Mouse (Mus musculus): ENCODE measurements around the gene Krt77. TPM values are rescaled to one million over a fixed set of nuclear protein-coding genes. Genes with fewer than 3 reads are reported as not detected.
A peak's percentile ranks its signal among the peaks of the same experiment; 100 is the strongest.

Gene Krt77
- polyA plus RNA-seq, 1 experiment = not detected

DNA sequence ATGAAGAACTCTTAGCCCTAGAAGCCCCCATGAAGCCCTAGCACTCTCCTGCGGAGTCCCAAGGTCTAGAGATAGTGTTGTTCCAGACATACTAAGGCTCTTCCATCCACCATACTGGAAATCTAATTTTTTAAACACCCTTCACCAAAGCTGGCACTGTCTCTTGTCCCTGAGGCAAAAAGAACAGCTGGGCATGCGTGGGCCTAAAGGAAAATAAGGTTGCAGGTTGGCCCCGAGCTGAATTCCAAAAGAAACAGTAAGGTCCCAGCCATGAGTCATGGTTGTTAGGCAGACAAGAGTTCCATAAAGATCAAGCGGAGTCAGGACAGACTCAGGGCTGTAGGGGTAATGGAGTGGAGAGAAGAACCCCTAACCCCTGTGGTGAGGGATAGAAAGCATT lies 3.7 kb upstream of the Krt77 start:
- no peak for TF ChIP-seq CTCF (IDR thresholded peaks at IDR 0.05; ENCODE audit: insufficient read depth, low read length)
- H3K4me3 ChIP-seq (replicated peaks; ENCODE audit: extremely low read depth, low read depth, low read length) = no peak overlapping the region
- no peak for DNase-seq
- H3K4me1 ChIP-seq (ENCODE audit: control insufficient read depth, insufficient read depth, low read length) = no peaks in the 10 kb centered on the region
- WGBS = 69% methylated on average over 4 of the region's 4 CpGs

- Histone ChIP-seq H3K4me3 (replicated peaks; ENCODE audit: extremely low read depth, low read depth, low read length) (no peak overlapping the region), H3K4me1 (ENCODE audit: control insufficient read depth, insufficient read depth, low read length) (no peaks in the 10 kb centered on the region)
- TF ChIP-seq POLR2A (IDR thresholded peaks at IDR 0.05; ENCODE audit: borderline replicate concordance, extremely low read depth, low read depth, low read length) = no peak
- no peak for TF ChIP-seq CTCF (IDR thresholded peaks at IDR 0.05; ENCODE audit: insufficient read depth, low read length)
- WGBS = 75% methylated on average over 7 of the region's 7 CpGs
- no peak for DNase-seq
These were observed 2.8 kb downstream of the Krt77 start for GRCm38 (mm10) chr15:101866754-101867153.

- WGBS = 61% methylated on average over 13 of the region's 13 CpGs
- no peaks in the 10 kb centered on the region for H3K4me1 ChIP-seq (ENCODE audit: control insufficient read depth, insufficient read depth, low read length)
- no peak for DNase-seq
- H3K4me3 ChIP-seq (replicated peaks; ENCODE audit: extremely low read depth, low read depth, low read length) = no peak overlapping the region
- no peak for TF ChIP-seq CTCF (IDR thresholded peaks at IDR 0.05; ENCODE audit: insufficient read depth, low read length)
- TF ChIP-seq POLR2A (IDR thresholded peaks at IDR 0.05; ENCODE audit: borderline replicate concordance, extremely low read depth, low read depth, low read length) = no peak
These were observed 8.9 kb downstream of the Krt77 start for GRCm38 (mm10) chr15:101860421-101861130.

DNA sequence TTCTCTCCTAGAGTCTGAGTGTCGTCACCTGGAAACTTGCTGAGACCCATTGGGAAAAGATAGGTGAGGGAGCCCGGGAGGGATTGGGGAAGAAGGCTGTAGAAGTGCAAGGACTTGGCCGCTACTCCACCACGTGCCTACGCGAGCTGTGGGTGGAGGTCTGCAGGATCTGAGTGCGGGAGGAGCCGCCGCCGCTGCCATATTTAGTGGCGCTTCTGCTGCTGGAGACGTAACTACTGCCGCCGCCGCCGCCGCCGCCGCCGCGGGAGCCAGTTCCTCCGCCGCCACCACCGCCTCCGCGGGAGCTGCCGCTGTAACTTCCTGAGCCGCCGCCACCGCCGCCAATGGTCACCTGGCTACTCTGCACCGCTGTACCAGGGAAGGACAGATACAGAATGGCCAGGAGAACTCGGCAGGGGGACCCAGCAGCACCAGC lies 9.8 kb downstream of the Krt77 start:
- under 1% methylated on average over 33 of the region's 33 CpGs for WGBS
- Histone ChIP-seq H3K4me1 (ENCODE audit: control insufficient read depth, insufficient read depth, low read length) (no peaks in the 10 kb centered on the region), H3K4me3 (replicated peaks; ENCODE audit: extremely low read depth, low read depth, low read length) (peak overlapping the region; percentile 22)
- no peak for TF ChIP-seq CTCF (IDR thresholded peaks at IDR 0.05; ENCODE audit: insufficient read depth, low read length)
- no peak for TF ChIP-seq POLR2A (IDR thresholded peaks at IDR 0.05; ENCODE audit: borderline replicate concordance, extremely low read depth, low read depth, low read length)
- peak; percentile 41 for DNase-seq

- TF ChIP-seq CTCF (IDR thresholded peaks at IDR 0.05; ENCODE audit: insufficient read depth, low read length) (no peak), POLR2A (IDR thresholded peaks at IDR 0.05; ENCODE audit: borderline replicate concordance, extremely low read depth, low read depth, low read length) (no peak)
- WGBS = 13% methylated on average over 11 of the region's 11 CpGs
- Histone ChIP-seq H3K4me3 (replicated peaks; ENCODE audit: extremely low read depth, low read depth, low read length) (no peak overlapping the region), H3K4me1 (ENCODE audit: control insufficient read depth, insufficient read depth, low read length) (no peaks in the 10 kb centered on the region)
- no peak for DNase-seq
These were observed 10.7 kb downstream of the Krt77 start for GRCm38 (mm10) chr15:101858673-101859425.

GRCm38 (mm10) chr15:101856696-101857095 lies 12.8 kb downstream of the Krt77 start:
- H3K4me3 ChIP-seq (replicated peaks; ENCODE audit: extremely low read depth, low read depth, low read length) = no peak overlapping the region
- 51% methylated on average over 5 of the region's 5 CpGs for WGBS
- no peaks in the 10 kb centered on the region for H3K4me1 ChIP-seq (ENCODE audit: control insufficient read depth, insufficient read depth, low read length)
- TF ChIP-seq CTCF (IDR thresholded peaks at IDR 0.05; ENCODE audit: insufficient read depth, low read length) = no peak
- no peak for TF ChIP-seq POLR2A (IDR thresholded peaks at IDR 0.05; ENCODE audit: borderline replicate concordance, extremely low read depth, low read depth, low read length)
- DNase-seq = no peak

DNA sequence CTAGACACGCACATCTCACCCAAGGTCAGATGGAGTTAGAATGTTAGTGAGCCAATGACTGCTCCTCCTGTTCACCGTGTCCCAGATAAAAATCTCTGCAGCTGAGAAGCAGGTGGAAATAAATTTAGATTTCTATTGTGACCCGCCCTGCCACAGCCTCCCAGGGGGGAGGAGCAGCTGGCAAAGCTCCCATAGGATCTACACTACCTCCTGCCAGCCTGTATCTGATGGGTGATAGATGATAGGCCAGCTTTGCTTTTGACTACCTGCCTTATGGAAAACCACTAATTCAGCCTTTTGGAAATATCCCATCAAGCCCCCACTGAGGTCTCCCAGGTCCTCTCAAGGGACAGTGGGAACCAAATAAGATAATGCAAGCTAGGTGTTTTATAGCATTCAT lies 13.8 kb downstream of the Krt77 start:
- DNase-seq = no peak
- 53% methylated on average over 3 of the region's 3 CpGs for WGBS
- TF ChIP-seq POLR2A (IDR thresholded peaks at IDR 0.05; ENCODE audit: borderline replicate concordance, extremely low read depth, low read depth, low read length) (no peak), CTCF (IDR thresholded peaks at IDR 0.05; ENCODE audit: insufficient read depth, low read length) (no peak)
- Histone ChIP-seq H3K4me1 (ENCODE audit: control insufficient read depth, insufficient read depth, low read length) (no peaks in the 10 kb centered on the region), H3K4me3 (replicated peaks; ENCODE audit: extremely low read depth, low read depth, low read length) (no peak overlapping the region)

DNA sequence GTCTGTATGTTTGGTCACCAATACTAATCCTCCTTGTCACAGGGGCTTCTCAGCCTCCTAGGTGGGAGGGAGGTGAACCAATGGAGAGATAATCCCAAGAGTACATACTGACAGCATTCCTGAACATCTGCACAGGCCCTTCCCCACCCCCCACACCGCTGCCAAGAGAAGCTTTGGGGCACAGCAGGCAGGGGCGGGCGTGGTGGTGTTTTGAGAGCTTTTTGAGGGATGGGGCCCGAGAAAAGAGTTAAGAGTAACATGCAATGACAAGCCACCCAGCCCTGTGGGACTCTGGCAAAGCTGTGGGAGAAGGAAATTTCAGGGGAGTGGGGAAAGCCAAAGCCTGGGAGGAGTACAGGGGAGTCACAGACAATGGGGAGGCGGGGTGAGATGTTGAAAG lies 15.2 kb downstream of the Krt77 start:
- 11% methylated on average over 5 of the region's 5 CpGs for WGBS
- no peaks in the 10 kb centered on the region for H3K4me1 ChIP-seq (ENCODE audit: control insufficient read depth, insufficient read depth, low read length)
- H3K4me3 ChIP-seq (replicated peaks; ENCODE audit: extremely low read depth, low read depth, low read length) = no peak overlapping the region
- TF ChIP-seq POLR2A (IDR thresholded peaks at IDR 0.05; ENCODE audit: borderline replicate concordance, extremely low read depth, low read depth, low read length) (no peak), CTCF (IDR thresholded peaks at IDR 0.05; ENCODE audit: insufficient read depth, low read length) (no peak)
- no peak for DNase-seq

DNA sequence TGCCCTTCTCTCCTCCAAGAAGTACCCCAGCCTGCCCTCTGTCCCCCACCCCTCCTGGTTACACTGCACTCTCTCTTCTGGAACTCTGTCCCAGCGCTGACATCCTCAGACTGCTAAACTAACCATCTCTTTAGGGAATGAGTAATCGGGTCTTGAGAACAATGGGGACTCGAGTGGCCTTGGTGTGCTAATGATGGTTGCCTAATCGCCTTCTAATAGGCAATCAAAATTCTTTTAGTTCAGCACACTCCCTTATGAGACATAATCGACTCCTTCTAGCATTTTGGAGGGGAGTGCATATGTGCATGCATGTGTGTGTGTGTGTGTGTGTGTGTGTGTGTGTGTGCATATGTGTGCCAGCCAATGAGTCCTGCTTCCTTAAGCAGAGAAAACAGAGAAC lies 16.9 kb downstream of the Krt77 start:
- no peak for DNase-seq
- TF ChIP-seq CTCF (IDR thresholded peaks at IDR 0.05; ENCODE audit: insufficient read depth, low read length) = no peak
- no peak for TF ChIP-seq POLR2A (IDR thresholded peaks at IDR 0.05; ENCODE audit: borderline replicate concordance, extremely low read depth, low read depth, low read length)
- no peak overlapping the region for H3K4me3 ChIP-seq (replicated peaks; ENCODE audit: extremely low read depth, low read depth, low read length)
- 29% methylated on average over 5 of the region's 5 CpGs for WGBS
- no peaks in the 10 kb centered on the region for H3K4me1 ChIP-seq (ENCODE audit: control insufficient read depth, insufficient read depth, low read length)

DNA sequence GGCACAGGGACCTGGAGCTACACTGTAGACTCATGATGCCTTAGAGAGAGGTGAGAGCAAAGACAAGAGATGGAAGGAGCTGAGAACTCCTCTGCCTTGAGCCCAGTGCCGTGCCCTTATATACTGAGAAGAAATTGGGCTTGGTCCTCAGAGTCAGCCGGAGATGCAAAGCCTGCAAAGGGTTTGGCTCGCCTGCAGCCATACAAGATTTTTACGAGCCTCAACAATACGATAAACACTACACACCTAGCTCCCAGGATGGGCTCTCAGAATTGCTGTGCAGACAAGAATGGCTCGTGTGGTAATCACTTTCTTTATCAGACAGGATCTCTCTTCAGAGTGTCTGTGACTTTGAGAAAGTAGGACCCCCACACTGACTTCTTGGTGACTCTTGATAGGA lies 18.8 kb downstream of the Krt77 start, which contains the start of gene Krt1:
TSS of gene Krt1 (minus strand) at position 101 of the 400 bp plus-strand sequence.
- no peak for TF ChIP-seq POLR2A (IDR thresholded peaks at IDR 0.05; ENCODE audit: borderline replicate concordance, extremely low read depth, low read depth, low read length)
- TF ChIP-seq CTCF (IDR thresholded peaks at IDR 0.05; ENCODE audit: insufficient read depth, low read length) = no peak
- WGBS = 72% methylated on average over 6 of the region's 6 CpGs

More for the DNA sequence above, 18.8 kb downstream of the Krt77 start, which contains the start of gene Krt1:
- no peaks in the 10 kb centered on the region for H3K4me1 ChIP-seq (ENCODE audit: control insufficient read depth, insufficient read depth, low read length)
- no peak within 1 kb of the TSS for H3K4me3 ChIP-seq (replicated peaks; ENCODE audit: extremely low read depth, low read depth, low read length)
- DNase-seq = no peak
